Mouse (Mus musculus): ENCODE results near the gene Lrrc4c.

- TF ChIP-seq GATA1 (IDR thresholded peaks at IDR 0.05; ENCODE audit: borderline replicate concordance, low read length) (no peak), FLI1 (IDR thresholded peaks at IDR 0.05; ENCODE audit: low read length) (no peak)
Observed at GRCm38 (mm10) chr2:97026991-97027390, 709.0 kb downstream of the Lrrc4c start.
